Comparison of ENCODE assay signal across 22 mouse cellular contexts in genomic region chr9:56619715-56620114, GRCm38 (mm10).
"Had no signal": no experiment of that assay in that cellular context is flagged by ENCODE, and none has a peak within 500 bp of the region (broad histone marks: within the 10 kb centered on the region; RNA-seq: fewer than 3 reads in every experiment).

No protein-coding gene starts in this region.

- H3K4me2 ChIP-seq: limb, embryonic 13.5 days; liver, embryonic 12.5 days; liver, embryonic 15.5 days; neural tube, embryonic 12.5 days; neural tube, embryonic 15.5 days; stomach, embryonic 15.5 days had no signal

- H3K27ac ChIP-seq: kidney, postnatal 0 days; layer of hippocampus, adult 2 months; limb, embryonic 10.5 days; limb, embryonic 13.5 days; liver, embryonic 12.5 days; liver, embryonic 15.5 days; macrophage; midbrain, embryonic 10.5 days; neural tube, embryonic 12.5 days; neural tube, embryonic 15.5 days; stomach, embryonic 15.5 days had no signal

- H3K9me3 ChIP-seq: limb, embryonic 10.5 days; limb, embryonic 13.5 days; liver, embryonic 12.5 days; liver, embryonic 15.5 days; midbrain, embryonic 10.5 days; neural tube, embryonic 12.5 days; neural tube, embryonic 15.5 days; stomach, embryonic 15.5 days had no signal

- H3K4me3 ChIP-seq: layer of hippocampus, adult 2 months; limb, embryonic 10.5 days; limb, embryonic 13.5 days; liver, embryonic 12.5 days; liver, embryonic 15.5 days; midbrain, embryonic 10.5 days; neural tube, embryonic 12.5 days; neural tube, embryonic 15.5 days; stomach, embryonic 15.5 days had no signal

- H3K36me3 ChIP-seq: limb, embryonic 10.5 days; liver, embryonic 12.5 days; liver, embryonic 15.5 days had no signal

- ATAC-seq: intestine, embryonic 16.5 days; liver, embryonic 12.5 days; lung, postnatal 0 days had no signal

- H3K27me3 ChIP-seq: neural tube, embryonic 15.5 days had no signal

- H3K4me1 ChIP-seq: liver, embryonic 12.5 days; liver, embryonic 15.5 days had no signal

- DNase-seq: kidney, adult 18-20 months; kidney, postnatal 25 days; layer of hippocampus, adult 9-11 months; liver; lung, adult 2 months; midbrain, embryonic 14.5 days; right cerebral cortex, postnatal 25 days; spleen, adult 18-20 months; thymus, postnatal 25 days had no signal

- H3K9ac ChIP-seq: limb, embryonic 13.5 days; liver, embryonic 12.5 days; liver, embryonic 15.5 days; neural tube, embryonic 12.5 days; neural tube, embryonic 15.5 days; stomach, embryonic 15.5 days had no signal
